Mouse (Mus musculus): ENCODE measurements around the gene Cdc7. TPM values are rescaled to one million over a fixed set of nuclear protein-coding genes. Genes with fewer than 3 reads are reported as not detected.
"Not testable (repeated sequence)": the region's sequence is repeated elsewhere in the genome, so short reads cannot be mapped to it uniquely, and the experiment has no call there.

Cdc7 gene
- total and polyA plus RNA-seq, 2 experiments from 2014 or later = 4.0 to 10.8 TPM

- TF ChIP-seq EP300 (IDR thresholded peaks at IDR 0.05; ENCODE audit: low read depth) (no peak), CTCF (IDR thresholded peaks at IDR 0.05; ENCODE audit: low read depth) (no peak)
- Histone ChIP-seq H3K36me3 (replicated peaks; ENCODE audit: control insufficient read depth, insufficient read depth, low read length) (peaks cover 7% of the 10 kb centered on the region), H3K4me1 (ENCODE audit: control insufficient read depth, insufficient read depth) (peaks cover 3% of the 10 kb centered on the region; the same call in 1 of the 2 replicates), H3K9me3 (replicated peaks; ENCODE audit: control insufficient read depth, low read length) (no peaks in the 10 kb centered on the region), H3K4me3 (ENCODE audit: low read depth, low read length) (no peak overlapping the region), H3K27ac (ENCODE audit: low read depth) (no peak overlapping the region), H3K27me3 (ENCODE audit: control insufficient read depth, insufficient read depth, low read length) (no peaks in the 10 kb centered on the region), H3K9ac (replicated peaks; ENCODE audit: low read depth, low read length) (no peak overlapping the region), H3K4me2 (ENCODE audit: low read depth, low read length) (no peak overlapping the region)
- 84% methylated on average over 3 of the region's 3 CpGs for WGBS
- no peak for DNase-seq (ENCODE audit: low spot score)
- ATAC-seq (ENCODE audit: insufficient read depth, low read depth) = no peak
Observed at GRCm38 (mm10) chr5:106966443-106966842, 2.3 kb downstream of the Cdc7 start.

GRCm38 (mm10) chr5:106967578-106967977, 3.5 kb downstream of the Cdc7 start:
- Histone ChIP-seq H3K9ac (replicated peaks; ENCODE audit: low read depth, low read length) (no peak overlapping the region), H3K27me3 (ENCODE audit: control insufficient read depth, insufficient read depth, low read length) (no peaks in the 10 kb centered on the region), H3K4me3 (ENCODE audit: low read depth, low read length) (no peak overlapping the region), H3K4me1 (ENCODE audit: control insufficient read depth, insufficient read depth) (peaks cover 3% of the 10 kb centered on the region; the same call in 1 of the 2 replicates), H3K4me2 (ENCODE audit: low read depth, low read length) (no peak overlapping the region), H3K27ac (ENCODE audit: low read depth) (no peak overlapping the region), H3K9me3 (replicated peaks; ENCODE audit: control insufficient read depth, low read length) (no peaks in the 10 kb centered on the region), H3K36me3 (replicated peaks; ENCODE audit: control insufficient read depth, insufficient read depth, low read length) (peaks cover 14% of the 10 kb centered on the region)
- no peak for ATAC-seq (ENCODE audit: insufficient read depth, low read depth)
- no peak for DNase-seq (ENCODE audit: low spot score)
- TF ChIP-seq CTCF (IDR thresholded peaks at IDR 0.05; ENCODE audit: low read depth) = no peak
- TF ChIP-seq EP300 (IDR thresholded peaks at IDR 0.05; ENCODE audit: low read depth) = no peak
- 83% methylated on average over 1 of the region's 1 CpGs for WGBS

GRCm38 (mm10) chr5:106973883-106974282, 9.8 kb downstream of the Cdc7 start:
- Histone ChIP-seq H3K9me3 (replicated peaks; ENCODE audit: control insufficient read depth, low read length) (no peaks in the 10 kb centered on the region), H3K4me3 (ENCODE audit: low read depth, low read length) (no peak overlapping the region), H3K36me3 (replicated peaks; ENCODE audit: control insufficient read depth, insufficient read depth, low read length) (peaks cover 53% of the 10 kb centered on the region), H3K27ac (ENCODE audit: low read depth) (no peak overlapping the region), H3K9ac (replicated peaks; ENCODE audit: low read depth, low read length) (no peak overlapping the region), H3K27me3 (ENCODE audit: control insufficient read depth, insufficient read depth, low read length) (no peaks in the 10 kb centered on the region), H3K4me2 (ENCODE audit: low read depth, low read length) (no peak overlapping the region), H3K4me1 (ENCODE audit: control insufficient read depth, insufficient read depth) (no peaks in the 10 kb centered on the region)
- WGBS = 80% methylated on average over 7 of the region's 7 CpGs
- no peak for ATAC-seq (ENCODE audit: insufficient read depth, low read depth)
- no peak for DNase-seq (ENCODE audit: low spot score)
- TF ChIP-seq EP300 (IDR thresholded peaks at IDR 0.05; ENCODE audit: low read depth) = no peak
- no peak for TF ChIP-seq CTCF (IDR thresholded peaks at IDR 0.05; ENCODE audit: low read depth)

GRCm38 (mm10) chr5:106979156-106979555, 15.0 kb downstream of the Cdc7 start:
- Histone ChIP-seq H3K4me3 (ENCODE audit: low read depth, low read length) (no peak overlapping the region), H3K4me2 (ENCODE audit: low read depth, low read length) (no peak overlapping the region), H3K9me3 (replicated peaks; ENCODE audit: control insufficient read depth, low read length) (no peaks in the 10 kb centered on the region), H3K4me1 (ENCODE audit: control insufficient read depth, insufficient read depth) (no peaks in the 10 kb centered on the region), H3K36me3 (replicated peaks; ENCODE audit: control insufficient read depth, insufficient read depth, low read length) (peaks cover 55% of the 10 kb centered on the region), H3K27ac (ENCODE audit: low read depth) (no peak overlapping the region), H3K9ac (replicated peaks; ENCODE audit: low read depth, low read length) (no peak overlapping the region), H3K27me3 (ENCODE audit: control insufficient read depth, insufficient read depth, low read length) (no peaks in the 10 kb centered on the region)
- DNase-seq (ENCODE audit: low spot score) (no peak), ATAC-seq (ENCODE audit: insufficient read depth, low read depth) (no peak)
- 76% methylated on average over 7 of the region's 7 CpGs for WGBS
- no peak for TF ChIP-seq CTCF (IDR thresholded peaks at IDR 0.05; ENCODE audit: low read depth)
- TF ChIP-seq EP300 (IDR thresholded peaks at IDR 0.05; ENCODE audit: low read depth) = no peak

DNA sequence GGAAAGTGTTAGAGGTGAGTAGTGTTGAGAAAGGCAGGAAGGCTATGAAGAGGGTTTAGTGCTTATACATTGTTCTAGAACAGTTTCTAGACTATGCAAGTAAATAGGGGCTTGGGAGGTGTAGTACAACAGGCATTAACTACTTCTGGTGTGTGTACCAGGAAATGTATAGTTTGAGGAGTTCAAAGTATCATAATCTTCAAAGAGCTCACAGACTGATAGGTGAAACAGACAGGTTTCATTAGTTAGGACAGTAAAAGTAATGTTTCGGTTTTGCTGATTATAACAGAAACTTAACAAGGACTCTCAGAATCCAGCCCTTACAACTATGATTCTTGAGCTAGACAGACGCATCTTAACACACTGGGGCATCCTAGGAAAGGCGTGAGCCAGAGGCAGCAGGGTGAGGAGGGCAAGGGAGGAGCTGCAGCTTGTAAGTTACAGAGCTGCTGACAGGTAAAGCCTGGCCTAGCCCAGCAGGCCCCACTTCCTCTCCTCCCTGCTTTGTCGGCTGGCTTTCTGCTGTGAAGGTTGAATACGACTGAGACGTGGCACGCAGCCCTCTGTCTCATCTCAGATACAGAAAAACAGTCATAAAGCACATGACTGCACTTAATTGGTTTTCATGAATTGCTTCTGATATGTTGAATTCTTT, 18.3 kb downstream of the Cdc7 start:
- no peak overlapping the region for H3K27ac ChIP-seq (ENCODE audit: low read depth)
- H3K9me3 ChIP-seq (replicated peaks; ENCODE audit: control insufficient read depth, low read length) = no peaks in the 10 kb centered on the region
- 47% methylated on average over 7 of the region's 7 CpGs for WGBS
- H3K4me3 ChIP-seq (ENCODE audit: low read depth, low read length) = no peak overlapping the region
- no peaks in the 10 kb centered on the region for H3K4me1 ChIP-seq (ENCODE audit: control insufficient read depth, insufficient read depth)
- H3K9ac ChIP-seq (replicated peaks; ENCODE audit: low read depth, low read length) = no peak overlapping the region
- H3K36me3 ChIP-seq (replicated peaks; ENCODE audit: control insufficient read depth, insufficient read depth, low read length) = peaks cover 37% of the 10 kb centered on the region
- no peak for ATAC-seq (ENCODE audit: insufficient read depth, low read depth)
- no peak overlapping the region for H3K4me2 ChIP-seq (ENCODE audit: low read depth, low read length)
- TF ChIP-seq EP300 (IDR thresholded peaks at IDR 0.05; ENCODE audit: low read depth) (no peak), CTCF (IDR thresholded peaks at IDR 0.05; ENCODE audit: low read depth) (no peak)
- no peaks in the 10 kb centered on the region for H3K27me3 ChIP-seq (ENCODE audit: control insufficient read depth, insufficient read depth, low read length)
- DNase-seq (ENCODE audit: low spot score) = no peak

DNA sequence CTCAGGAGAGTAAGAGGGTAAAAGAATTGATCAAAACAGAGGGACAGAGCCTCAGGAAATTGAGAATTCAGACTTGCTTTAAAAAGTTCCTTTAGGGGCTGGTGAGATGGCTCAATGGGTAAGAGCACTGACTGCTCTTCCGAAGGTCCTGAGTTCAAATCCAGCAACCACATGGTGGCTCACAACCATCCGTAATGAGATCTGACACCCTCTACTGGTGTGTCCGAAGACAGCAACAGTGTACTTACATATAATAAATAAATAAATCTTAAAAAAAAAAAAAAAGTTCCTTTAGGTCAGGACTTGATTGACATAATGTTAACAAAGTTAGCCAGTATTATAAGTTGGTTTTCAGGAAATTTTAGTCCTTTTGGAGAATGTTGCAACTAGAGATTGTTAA, 20.8 kb downstream of the Cdc7 start:
- H3K4me1 ChIP-seq (ENCODE audit: control insufficient read depth, insufficient read depth); H3K27me3 ChIP-seq (ENCODE audit: control insufficient read depth, insufficient read depth, low read length); H3K9me3 ChIP-seq (replicated peaks; ENCODE audit: control insufficient read depth, low read length); H3K27ac ChIP-seq (ENCODE audit: low read depth); DNase-seq (ENCODE audit: low spot score); H3K4me2 ChIP-seq (ENCODE audit: low read depth, low read length); ATAC-seq (ENCODE audit: insufficient read depth, low read depth); H3K9ac ChIP-seq (replicated peaks; ENCODE audit: low read depth, low read length); H3K4me3 ChIP-seq (ENCODE audit: low read depth, low read length): not testable (repeated sequence)
- WGBS = 95% methylated on average over 3 of the region's 3 CpGs
- peaks cover 19% of the 10 kb centered on the region for H3K36me3 ChIP-seq (replicated peaks; ENCODE audit: control insufficient read depth, insufficient read depth, low read length)

Measured in heart, postnatal 0 days (tissue).